Mouse (Mus musculus) megakaryocyte, embryonic 14.5 days (primary cell): Measurements from ENCODE around the gene Zfp398.

ENCODE experiments used
- FLI1 ChIP-seq: IDR thresholded peaks from 2 replicates; pipeline ENCODE4 v1.6.1; 2012; ENCODE audit warnings: low read length, inconsistent platforms, mixed read lengths
- GATA1 ChIP-seq: IDR thresholded peaks from 3 replicates; pipeline ENCODE4 v1.6.1; 2012; ENCODE audit warnings: mixed read lengths, low read length, inconsistent platforms, borderline replicate concordance

DNA sequence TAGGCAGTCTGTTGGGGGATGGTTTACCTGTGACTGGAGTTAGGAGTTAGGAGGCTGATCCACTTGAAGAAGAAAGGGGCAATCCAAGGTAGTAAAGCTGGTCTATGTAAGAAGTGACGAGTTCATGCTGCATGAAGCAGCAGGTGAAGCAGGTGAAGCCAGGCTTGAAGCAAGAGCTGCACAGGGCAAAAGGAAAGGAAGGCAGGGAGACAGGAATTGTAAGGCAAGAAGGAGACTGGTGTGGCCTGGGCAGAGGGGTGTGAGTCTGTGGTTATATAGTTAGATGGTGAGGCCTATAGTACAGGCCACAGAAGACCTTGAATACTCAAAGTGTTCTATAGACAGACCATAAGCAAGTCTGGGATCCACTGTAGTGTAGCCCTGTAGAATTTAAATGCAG, 73.5 kb downstream of the Zfp398 start:
- TF ChIP-seq GATA1 (no peak), FLI1 (no peak)
